Mouse (Mus musculus): ENCODE data around the gene Rnf220. TPM values are rescaled to one million over a fixed set of nuclear protein-coding genes. Genes with fewer than 3 reads are reported as not detected.

Rnf220 gene
- polyA plus RNA-seq, 1 experiment from 2014 or later, result 77.8 TPM

- H3K4me3 ChIP-seq (ENCODE audit: inconsistent target), result no peak overlapping the region
- no peaks in the 10 kb centered on the region for H3K79me2 ChIP-seq (ENCODE audit: inconsistent target)
- 1% methylated on average over 32 of the region's 33 CpGs for WGBS (ENCODE audit: missing documents)
Measured at GRCm38 (mm10) chr4:117495869-117496401, 917 bp downstream of the Rnf220 start.

GRCm38 (mm10) chr4:117494911-117495501 lies 1.8 kb downstream of the Rnf220 start:
- no peaks in the 10 kb centered on the region for H3K79me2 ChIP-seq (ENCODE audit: inconsistent target)
- no peak overlapping the region; the same call in 1 of the 2 replicates for H3K4me3 ChIP-seq (ENCODE audit: inconsistent target)
- no peak overlapping the region for H3K27ac ChIP-seq
- WGBS (ENCODE audit: missing documents), result under 1% methylated on average over 42 of the region's 47 CpGs
- H3K36me3 ChIP-seq (ENCODE audit: inconsistent target), result no peaks in the 10 kb centered on the region

More at GRCm38 (mm10) chr4:117495869-117496401, 917 bp downstream of the Rnf220 start:
- Histone ChIP-seq H3K27ac (no peak overlapping the region), H3K36me3 (ENCODE audit: inconsistent target) (no peaks in the 10 kb centered on the region)

- H3K79me2 ChIP-seq (ENCODE audit: inconsistent target), result no peaks in the 10 kb centered on the region
- H3K4me3 ChIP-seq (ENCODE audit: inconsistent target), result no peak overlapping the region; the same call in 1 of the 2 replicates
- H3K36me3 ChIP-seq (ENCODE audit: inconsistent target), result no peaks in the 10 kb centered on the region
- WGBS (ENCODE audit: missing documents), result under 1% methylated on average over 71 of the region's 71 CpGs
- no peak overlapping the region for H3K27ac ChIP-seq
Measured at GRCm38 (mm10) chr4:117493905-117494851, 2.7 kb downstream of the Rnf220 start.

DNA sequence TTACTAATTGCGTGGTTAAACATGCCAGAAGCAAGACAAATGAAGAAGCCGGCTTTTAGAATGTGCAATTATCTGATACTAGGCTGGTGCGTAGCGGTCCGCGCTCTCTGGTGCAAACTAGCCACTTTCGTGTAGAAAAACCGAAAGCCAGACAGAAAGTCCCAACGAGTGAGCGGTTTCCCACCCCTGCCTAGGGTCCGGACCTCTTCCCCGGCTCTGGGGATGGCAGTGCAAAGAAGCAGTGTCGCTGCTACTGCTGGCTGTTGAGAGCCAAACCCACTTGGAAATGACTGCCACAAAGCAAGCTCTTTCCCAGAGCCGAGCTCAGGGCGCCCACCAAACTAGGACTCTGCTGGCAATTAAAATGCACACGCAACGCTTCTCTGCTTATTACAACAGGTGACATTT lies 3.7 kb downstream of the Rnf220 start:
- Histone ChIP-seq H3K4me3 (ENCODE audit: inconsistent target) (no peak overlapping the region), H3K79me2 (ENCODE audit: inconsistent target) (no peaks in the 10 kb centered on the region), H3K27ac (no peak overlapping the region), H3K36me3 (ENCODE audit: inconsistent target) (no peaks in the 10 kb centered on the region)
- WGBS (ENCODE audit: missing documents), result 5% methylated on average over 17 of the region's 17 CpGs

DNA sequence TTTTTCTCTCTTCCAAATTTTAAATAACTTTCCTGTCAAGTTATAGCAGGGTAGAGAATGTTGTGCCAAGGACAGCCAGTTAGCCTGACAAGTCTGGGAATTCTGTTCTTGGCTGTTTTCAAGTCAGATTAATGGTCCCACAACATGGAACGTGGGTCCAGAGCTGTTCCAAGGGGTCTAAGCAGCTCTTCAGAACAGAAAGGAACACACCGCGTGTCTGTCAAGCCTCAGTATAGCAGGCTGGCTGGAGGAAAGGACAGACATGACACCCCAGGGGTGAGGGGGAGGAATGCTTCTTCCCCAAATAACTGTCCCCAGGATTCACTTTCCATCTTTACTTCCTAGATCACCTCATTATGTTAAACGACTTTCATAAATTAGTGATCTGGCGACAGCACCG lies 5.0 kb downstream of the Rnf220 start:
- Histone ChIP-seq H3K79me2 (ENCODE audit: inconsistent target) (no peaks in the 10 kb centered on the region), H3K27ac (no peak overlapping the region), H3K4me3 (ENCODE audit: inconsistent target) (no peak overlapping the region), H3K36me3 (ENCODE audit: inconsistent target) (no peaks in the 10 kb centered on the region)
- 36% methylated on average over 6 of the region's 6 CpGs for WGBS (ENCODE audit: missing documents)

DNA sequence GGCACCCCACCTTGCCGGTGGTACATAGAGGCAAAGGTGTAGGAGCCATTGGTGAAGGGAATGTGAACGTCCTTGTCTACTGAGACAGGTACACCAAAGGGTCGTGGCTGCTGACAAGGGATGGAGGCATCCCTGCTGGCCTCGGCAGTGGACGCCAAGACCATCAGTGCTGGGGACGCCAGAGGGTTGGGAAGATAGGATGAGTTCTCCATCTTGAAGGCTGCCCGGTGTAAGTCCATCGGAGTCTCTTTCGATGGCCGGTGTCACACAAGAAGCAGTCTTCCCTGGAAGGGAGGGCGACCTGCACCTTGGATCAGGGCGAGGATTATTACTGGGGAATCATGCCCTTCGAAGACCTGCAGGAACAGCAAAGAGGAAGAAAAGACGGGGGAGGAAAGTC lies 6.9 kb downstream of the Rnf220 start:
- Histone ChIP-seq H3K79me2 (ENCODE audit: inconsistent target) (no peaks in the 10 kb centered on the region), H3K27ac (no peak overlapping the region), H3K36me3 (ENCODE audit: inconsistent target) (no peaks in the 10 kb centered on the region), H3K4me3 (ENCODE audit: inconsistent target) (no peak overlapping the region)
- WGBS (ENCODE audit: missing documents), result 84% methylated on average over 14 of the region's 14 CpGs

DNA sequence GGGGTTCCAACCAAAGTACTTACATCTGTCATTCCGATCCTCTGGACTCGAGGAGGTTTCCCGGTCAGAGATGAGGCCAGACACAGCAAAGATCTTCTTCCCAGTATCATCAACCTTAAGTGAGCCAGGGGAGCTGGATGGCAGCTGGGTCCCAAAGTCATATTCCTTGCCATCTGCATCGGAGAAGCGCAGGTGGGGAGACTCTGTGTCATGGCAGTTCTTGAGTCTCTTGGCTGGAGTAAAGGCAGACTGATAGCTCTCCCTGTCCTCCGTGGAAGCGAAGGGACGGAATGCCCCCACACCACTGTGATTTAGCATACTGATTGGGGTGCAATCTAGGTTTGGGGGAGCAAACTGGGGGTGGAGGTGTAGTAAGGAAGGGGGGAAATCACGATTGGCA lies 7.3 kb downstream of the Rnf220 start:
- Histone ChIP-seq H3K79me2 (ENCODE audit: inconsistent target) (no peaks in the 10 kb centered on the region), H3K4me3 (ENCODE audit: inconsistent target) (no peak overlapping the region), H3K36me3 (ENCODE audit: inconsistent target) (no peaks in the 10 kb centered on the region), H3K27ac (no peak overlapping the region)
- 91% methylated on average over 9 of the region's 9 CpGs for WGBS (ENCODE audit: missing documents)

- H3K79me2 ChIP-seq (ENCODE audit: inconsistent target), result no peaks in the 10 kb centered on the region
- no peaks in the 10 kb centered on the region for H3K36me3 ChIP-seq (ENCODE audit: inconsistent target)
- no peak overlapping the region for H3K4me3 ChIP-seq (ENCODE audit: inconsistent target)
- no peak overlapping the region for H3K27ac ChIP-seq
- 81% methylated on average over 6 of the region's 6 CpGs for WGBS (ENCODE audit: missing documents)
Measured at GRCm38 (mm10) chr4:117487471-117487870, 9.4 kb downstream of the Rnf220 start.

DNA sequence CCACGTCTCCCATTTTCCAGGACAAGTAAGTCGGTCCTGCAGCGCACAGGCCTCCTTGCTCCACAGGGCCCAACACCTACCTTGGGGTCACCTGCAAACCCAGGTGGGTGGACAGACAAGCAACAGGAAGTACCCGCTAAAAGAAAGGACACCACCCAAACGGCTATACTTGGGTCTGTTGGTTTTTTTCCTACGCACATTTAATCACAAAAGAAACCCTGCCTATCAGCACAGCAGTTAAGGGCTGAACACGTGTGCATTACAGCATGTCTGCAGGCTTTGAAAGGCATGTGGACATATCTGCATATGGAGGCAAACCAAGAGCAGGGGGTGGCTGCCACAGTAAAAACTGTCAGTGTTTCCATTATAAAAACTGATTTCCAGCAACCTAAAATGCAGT lies 10.7 kb downstream of the Rnf220 start:
- H3K79me2 ChIP-seq (ENCODE audit: inconsistent target), result no peaks in the 10 kb centered on the region
- H3K27ac ChIP-seq, result no peak overlapping the region
- 67% methylated on average over 7 of the region's 7 CpGs for WGBS (ENCODE audit: missing documents)
- no peak overlapping the region for H3K4me3 ChIP-seq (ENCODE audit: inconsistent target)
- H3K36me3 ChIP-seq (ENCODE audit: inconsistent target), result no peaks in the 10 kb centered on the region

DNA sequence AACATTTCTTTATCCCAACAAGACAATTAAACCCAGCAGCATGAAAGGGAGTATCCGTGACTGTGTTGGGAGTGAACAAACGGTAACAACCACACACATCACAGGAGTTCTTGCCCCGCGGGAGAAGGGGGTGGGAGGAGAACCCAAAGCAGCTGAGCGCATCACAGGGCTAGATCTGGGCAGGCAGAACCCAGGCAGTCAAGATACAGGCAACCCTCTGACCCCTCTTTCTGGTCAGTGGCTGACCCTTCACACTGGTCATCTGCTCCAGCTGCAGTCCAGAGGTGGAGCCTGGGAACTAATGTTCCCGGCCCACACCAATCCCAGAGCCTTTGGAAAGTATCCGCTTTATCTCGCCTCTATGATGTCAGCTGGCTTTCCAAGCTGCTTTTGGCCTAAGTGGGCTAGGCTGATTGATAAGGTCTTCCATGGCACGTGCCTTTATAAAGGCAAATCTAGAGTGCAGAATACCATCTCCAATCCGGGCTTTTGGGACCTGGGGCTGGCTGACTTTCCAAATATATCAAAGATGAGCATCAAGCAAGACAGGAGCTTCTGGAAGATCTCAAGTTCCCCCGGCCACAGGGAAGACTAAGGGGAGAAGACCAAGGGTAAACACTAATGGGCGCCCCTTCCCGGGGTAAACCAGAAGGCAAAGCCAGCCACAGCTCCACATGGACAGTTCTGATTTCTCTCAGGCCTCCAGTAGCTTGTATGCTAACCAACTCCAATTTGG lies 11.6 kb downstream of the Rnf220 start:
- WGBS (ENCODE audit: missing documents), result 72% methylated on average over 13 of the region's 13 CpGs
- no peak overlapping the region for H3K27ac ChIP-seq
- no peak overlapping the region for H3K4me3 ChIP-seq (ENCODE audit: inconsistent target)
- H3K79me2 ChIP-seq (ENCODE audit: inconsistent target), result no peaks in the 10 kb centered on the region
- H3K36me3 ChIP-seq (ENCODE audit: inconsistent target), result no peaks in the 10 kb centered on the region

GRCm38 (mm10) chr4:117484256-117485044 lies 12.4 kb downstream of the Rnf220 start:
- no peaks in the 10 kb centered on the region for H3K36me3 ChIP-seq (ENCODE audit: inconsistent target)
- H3K4me3 ChIP-seq (ENCODE audit: inconsistent target), result peak overlapping the region; percentile 41
- WGBS (ENCODE audit: missing documents), result 3% methylated on average over 65 of the region's 69 CpGs
- H3K27ac ChIP-seq, result no peak overlapping the region
- no peaks in the 10 kb centered on the region for H3K79me2 ChIP-seq (ENCODE audit: inconsistent target)

DNA sequence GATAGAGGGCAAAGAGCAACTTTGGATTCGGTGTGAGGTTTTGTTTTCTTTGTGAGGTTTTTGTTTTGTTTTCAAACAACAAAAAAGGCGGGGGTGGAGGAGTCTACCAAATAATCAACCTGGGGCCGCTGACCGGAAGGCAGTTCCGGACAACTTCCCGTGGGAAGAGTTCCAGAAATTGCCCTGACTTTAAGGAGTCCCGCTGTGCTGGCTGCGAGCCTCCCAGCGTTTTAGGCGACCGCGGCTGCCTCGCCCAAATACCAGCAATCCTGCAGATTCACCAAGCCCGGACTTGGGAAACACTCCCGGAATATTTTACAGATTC lies 13.0 kb downstream of the Rnf220 start:
- Histone ChIP-seq H3K79me2 (ENCODE audit: inconsistent target) (no peaks in the 10 kb centered on the region), H3K36me3 (ENCODE audit: inconsistent target) (no peaks in the 10 kb centered on the region), H3K27ac (no peak overlapping the region), H3K4me3 (ENCODE audit: inconsistent target) (peak overlapping the region; percentile 41)
- WGBS (ENCODE audit: missing documents), result 3% methylated on average over 15 of the region's 15 CpGs

- H3K36me3 ChIP-seq (ENCODE audit: inconsistent target), result no peaks in the 10 kb centered on the region
- no peak overlapping the region for H3K27ac ChIP-seq
- 80% methylated on average over 5 of the region's 5 CpGs for WGBS (ENCODE audit: missing documents)
- no peak overlapping the region for H3K4me3 ChIP-seq (ENCODE audit: inconsistent target)
- no peaks in the 10 kb centered on the region for H3K79me2 ChIP-seq (ENCODE audit: inconsistent target)
Measured at GRCm38 (mm10) chr4:117482103-117482502, 14.7 kb downstream of the Rnf220 start.

Data from macrophage (primary cell).